Mouse (Mus musculus): ENCODE data around the gene Cmip.

Cmip gene

GRCm38 (mm10) chr8:117258576-117259040 lies 1.7 kb downstream of the Cmip start:
- no peak for DNase-seq

GRCm38 (mm10) chr8:117259431-117260001 lies 2.7 kb downstream of the Cmip start:
- peak in 1 of 2 experiments; percentile 19 for DNase-seq

GRCm38 (mm10) chr8:117260234-117260929 lies 3.5 kb downstream of the Cmip start:
- peak; percentile 22 to 23 for DNase-seq

GRCm38 (mm10) chr8:117260930-117261475 lies 4.1 kb downstream of the Cmip start:
- DNase-seq, result peak; percentile 19 to 24

GRCm38 (mm10) chr8:117261702-117262101 lies 4.8 kb downstream of the Cmip start:
- DNase-seq, result no peak

- DNase-seq, result no peak
Measured at GRCm38 (mm10) chr8:117262685-117263084, 5.8 kb downstream of the Cmip start.

GRCm38 (mm10) chr8:117263442-117263841 lies 6.6 kb downstream of the Cmip start:
- no peak for DNase-seq

- DNase-seq, result peak in 1 of 2 experiments; percentile 1
Measured at GRCm38 (mm10) chr8:117265079-117265478, 8.2 kb downstream of the Cmip start.

- peak in 1 of 2 experiments; percentile 1 for DNase-seq
Measured at GRCm38 (mm10) chr8:117267403-117268129, 10.7 kb downstream of the Cmip start.

- no peak for DNase-seq
Measured at GRCm38 (mm10) chr8:117278234-117278633, 21.4 kb downstream of the Cmip start.

GRCm38 (mm10) chr8:117278668-117279132 lies 21.8 kb downstream of the Cmip start:
- peak; percentile 36 to 39 for DNase-seq

- DNase-seq, result peak in 1 of 2 experiments; percentile 26
Measured at GRCm38 (mm10) chr8:117280488-117280887, 23.6 kb downstream of the Cmip start.

GRCm38 (mm10) chr8:117281676-117282075 lies 24.8 kb downstream of the Cmip start:
- no peak for DNase-seq

GRCm38 (mm10) chr8:117282141-117282950 lies 25.5 kb downstream of the Cmip start:
- no peak for DNase-seq

- DNase-seq, result no peak
Measured at GRCm38 (mm10) chr8:117284768-117285484, 28.1 kb downstream of the Cmip start.

GRCm38 (mm10) chr8:117287966-117288365 lies 31.1 kb downstream of the Cmip start:
- DNase-seq, result no peak

- no peak for DNase-seq
Measured at GRCm38 (mm10) chr8:117289016-117289415, 32.2 kb downstream of the Cmip start.

GRCm38 (mm10) chr8:117290506-117290905 lies 33.6 kb downstream of the Cmip start:
- DNase-seq, result no peak

GRCm38 (mm10) chr8:117292262-117292661 lies 35.4 kb downstream of the Cmip start:
- no peak for DNase-seq

GRCm38 (mm10) chr8:117294812-117295211 lies 37.9 kb downstream of the Cmip start:
- DNase-seq, result no peak

GRCm38 (mm10) chr8:117297913-117298518 lies 41.2 kb downstream of the Cmip start:
- DNase-seq, result no peak

Data from cerebellum, postnatal 14 days (tissue).